Mouse (Mus musculus): ENCODE measurements around the gene Lrrfip1.

The Lrrfip1 gene

GRCm38 (mm10) chr1:91128849-91129248 is 130.3 kb downstream of the Lrrfip1 start:
- DNase-seq (ENCODE audit: low read depth, low spot score): no peak

- DNase-seq (ENCODE audit: low read depth, low spot score): no peak
These were observed 138.5 kb downstream of the Lrrfip1 start for GRCm38 (mm10) chr1:91137036-91137435.

DNA sequence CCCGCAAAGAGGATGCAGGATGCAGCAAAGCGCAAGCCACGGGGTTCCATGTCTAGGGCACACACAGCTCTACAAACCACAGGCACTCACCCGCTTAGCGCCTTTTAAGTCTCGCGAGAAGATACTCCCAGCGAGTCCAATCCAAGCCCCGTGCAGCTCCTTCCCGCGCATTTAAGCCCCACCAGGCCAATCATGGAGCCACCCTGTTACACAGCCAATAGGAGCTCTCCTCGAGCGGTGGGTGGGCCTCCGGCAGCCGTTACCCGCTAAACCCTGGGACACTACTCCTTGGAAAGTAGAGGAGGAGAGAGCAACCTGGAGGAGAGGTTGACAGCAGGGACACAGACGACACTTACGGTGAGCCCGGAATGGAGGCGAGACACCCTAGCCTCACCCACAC is 146.3 kb downstream of the Lrrfip1 start, which contains the start of gene Rbm44:
Gene Rbm44, plus strand, starts transcription at position 277 of the 400 bp plus-strand sequence.
- DNase-seq (ENCODE audit: low read depth, low spot score): no peak

DNA sequence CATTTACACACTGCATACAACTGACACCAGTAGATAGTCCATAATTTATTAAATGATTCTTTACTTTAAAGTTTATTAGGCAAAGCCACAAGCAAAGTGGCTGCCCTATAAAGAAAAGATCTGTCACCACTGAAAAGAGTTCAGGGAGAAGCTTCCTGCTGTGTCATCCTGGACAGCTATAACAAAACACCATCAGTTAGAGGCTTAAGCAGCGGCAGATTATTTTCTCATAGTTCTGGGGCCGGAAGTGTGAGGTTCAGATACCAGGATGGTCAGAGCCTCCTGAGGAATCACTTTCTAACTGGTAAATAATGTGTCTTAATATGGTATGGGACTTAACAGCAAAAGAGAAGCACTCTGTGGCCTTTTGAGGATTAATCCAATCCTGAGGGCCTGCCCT is 153.0 kb downstream of the Lrrfip1 start:
- no peak for DNase-seq (ENCODE audit: low read depth, low spot score)

DNA sequence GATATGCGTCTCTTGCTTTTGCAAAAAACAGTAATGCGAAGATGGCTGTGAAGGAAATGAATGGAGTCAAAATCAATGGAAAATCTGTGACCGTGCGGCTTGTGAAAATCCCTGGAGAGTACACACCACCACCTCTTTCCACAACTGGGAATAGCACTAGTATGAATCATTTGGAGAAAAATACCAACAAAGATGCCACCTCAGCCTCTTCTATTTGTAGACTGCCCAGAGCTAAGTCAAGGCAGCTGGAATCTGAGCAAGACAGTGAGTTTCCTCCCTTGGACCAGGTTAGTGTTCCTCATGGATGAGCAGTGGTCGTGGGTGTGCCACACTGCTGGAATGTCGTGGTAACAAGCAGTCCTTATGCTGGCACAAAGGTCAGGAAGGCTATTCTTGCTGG is 168.3 kb downstream of the Lrrfip1 start:
- no peak for DNase-seq (ENCODE audit: low read depth, low spot score)

GRCm38 (mm10) chr1:91169157-91169556 is 170.6 kb downstream of the Lrrfip1 start:
- DNase-seq (ENCODE audit: low read depth, low spot score): no peak

- no peak for DNase-seq (ENCODE audit: low read depth, low spot score)
These were observed 176.3 kb downstream of the Lrrfip1 start for GRCm38 (mm10) chr1:91174796-91175195.

GRCm38 (mm10) chr1:91176026-91176425 is 177.5 kb downstream of the Lrrfip1 start:
- DNase-seq (ENCODE audit: low read depth, low spot score): no peak

GRCm38 (mm10) chr1:91176871-91177270 is 178.3 kb downstream of the Lrrfip1 start:
- no peak for DNase-seq (ENCODE audit: low read depth, low spot score)

Measured in telencephalon, adult 2 months (tissue).